Mouse (Mus musculus): ENCODE results near the gene Dmd. TPM values are rescaled to one million over a fixed set of nuclear protein-coding genes. Genes with fewer than 3 reads are reported as not detected.
A peak's percentile ranks its signal among the peaks of the same experiment; 100 is the strongest.

Gene Dmd
- total RNA-seq, 1 experiment, result 34.2 TPM

DNA sequence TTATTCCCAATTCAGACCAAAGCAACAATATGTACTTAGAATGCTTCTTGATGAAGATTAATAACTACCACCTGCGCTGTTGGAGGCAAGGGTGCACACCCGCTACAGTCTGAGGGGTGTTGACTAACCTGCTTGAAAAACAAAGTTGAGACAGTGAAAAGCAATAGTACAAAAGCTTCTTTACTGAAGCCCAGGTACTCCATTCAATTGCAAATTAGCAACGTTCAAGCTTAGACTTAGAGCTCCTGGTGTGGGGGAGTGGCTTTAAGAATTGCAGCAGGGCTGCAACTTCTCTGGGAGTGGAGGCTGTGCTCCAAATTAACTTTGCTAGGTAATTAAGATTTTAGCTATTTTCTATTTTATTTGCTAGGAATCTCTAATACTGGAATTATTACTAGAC, 1495.3 kb downstream of the Dmd start:
- TF ChIP-seq HCFC1 (IDR thresholded peaks at IDR 0.05; ENCODE audit: borderline replicate concordance, insufficient read depth, low read length) (no peak), ZNF384 (IDR thresholded peaks at IDR 0.05; ENCODE audit: low read depth, low read length) (no peak)
- Histone ChIP-seq H3K27ac (ENCODE audit: insufficient read depth, low read depth, low read length, poor library complexity, severe bottlenecking) (peak overlapping the region; percentile 91; the same call in 1 of the 2 replicates), H3K9ac (ENCODE audit: insufficient read depth, low read depth, low read length, poor library complexity, severe bottlenecking) (no peak overlapping the region), H3K9me3 (ENCODE audit: control insufficient read depth, insufficient read depth, low read depth, low read length) (no peaks in the 10 kb centered on the region), H3K4me3 (ENCODE audit: insufficient read depth in 1 of 2, low read depth in 1 of 2, low read length in 2 of 2, poor library complexity in 1 of 2, severe bottlenecking in 1 of 2) (peak overlapping the region in 1 of 2 experiments; percentile 86; a peak in 2 of 4 replicates), H3K4me1 (ENCODE audit: control insufficient read depth in 2 of 2, insufficient read depth in 2 of 2, low read length in 2 of 2, poor library complexity in 1 of 2) (no peaks in the 10 kb centered on the region; a peak in 1 of 4 replicates), H3K36me3 (ENCODE audit: control insufficient read depth, insufficient read depth, low read length, poor library complexity, severe bottlenecking) (no peaks in the 10 kb centered on the region)
- DNase-seq (ENCODE audit: low read depth, low spot score), result peak; percentile 27
- in situ Hi-C loops (cut with MboI; ENCODE audit: low sequenced_read_pairs in 2 of 2, unreplicated experiment in 2 of 2), result no loop called here

DNA sequence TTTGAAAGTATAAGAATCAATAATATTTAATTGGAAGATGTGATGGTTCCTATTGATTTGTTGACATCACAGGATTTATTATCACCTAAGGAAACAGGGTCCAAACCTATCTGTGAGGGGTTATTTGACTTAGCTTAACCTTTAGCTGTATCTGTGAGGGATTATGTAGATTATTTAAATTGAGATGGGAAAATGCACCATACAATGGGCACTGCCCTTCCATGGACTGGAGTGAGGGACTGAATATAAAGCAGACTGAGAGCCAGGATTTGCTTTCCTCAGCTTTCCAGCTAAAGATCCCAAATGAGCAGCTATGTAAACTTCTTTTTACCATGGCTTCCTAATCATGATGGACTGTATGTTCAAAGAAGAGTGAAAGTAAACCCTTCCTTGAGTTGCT, 1496.0 kb downstream of the Dmd start:
- H3K4me1 ChIP-seq (ENCODE audit: control insufficient read depth in 2 of 2, insufficient read depth in 2 of 2, low read length in 2 of 2, poor library complexity in 1 of 2), result no peaks in the 10 kb centered on the region; a peak in 1 of 4 replicates
- no peaks in the 10 kb centered on the region for H3K36me3 ChIP-seq (ENCODE audit: control insufficient read depth, insufficient read depth, low read length, poor library complexity, severe bottlenecking)
- H3K9ac ChIP-seq (ENCODE audit: insufficient read depth, low read depth, low read length, poor library complexity, severe bottlenecking), result no peak overlapping the region
- H3K4me3 ChIP-seq (ENCODE audit: insufficient read depth in 1 of 2, low read depth in 1 of 2, low read length in 2 of 2, poor library complexity in 1 of 2, severe bottlenecking in 1 of 2), result no peak overlapping the region
- in situ Hi-C loops (cut with MboI; ENCODE audit: low sequenced_read_pairs in 2 of 2, unreplicated experiment in 2 of 2), result no loop called here
- no peak overlapping the region; the same call in 1 of the 2 replicates for H3K27ac ChIP-seq (ENCODE audit: insufficient read depth, low read depth, low read length, poor library complexity, severe bottlenecking)
- no peak for TF ChIP-seq ZC3H11A (IDR thresholded peaks at IDR 0.05; ENCODE audit: borderline replicate concordance, low read depth, low read length)
- TF ChIP-seq ZNF384 (IDR thresholded peaks at IDR 0.05; ENCODE audit: low read depth, low read length), result no peak
- no peak for TF ChIP-seq MAFK (IDR thresholded peaks at IDR 0.05; ENCODE audit: insufficient read depth, low read depth, low read length)
- no peak for DNase-seq (ENCODE audit: low read depth, low spot score)
- H3K9me3 ChIP-seq (ENCODE audit: control insufficient read depth, insufficient read depth, low read depth, low read length), result no peaks in the 10 kb centered on the region

DNA sequence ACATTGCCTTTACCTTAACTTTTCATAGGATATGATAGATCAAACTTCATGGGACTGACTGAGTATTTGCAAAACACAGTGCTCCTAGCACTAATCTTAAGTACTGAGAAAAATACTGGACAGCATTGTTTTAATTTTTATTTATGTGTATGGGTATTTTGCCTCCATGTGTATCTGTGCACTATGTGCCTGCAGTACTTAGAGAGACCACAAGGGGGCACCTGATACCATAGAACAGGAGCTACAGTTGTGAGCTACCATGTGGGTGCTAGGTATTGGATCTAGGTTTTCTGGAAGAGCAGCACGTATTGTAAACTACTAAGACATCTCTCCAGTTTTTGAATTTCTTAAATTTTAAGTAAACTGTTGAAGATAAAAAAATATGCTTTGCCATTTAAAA, 1505.8 kb downstream of the Dmd start:
- Histone ChIP-seq H3K9ac (ENCODE audit: insufficient read depth, low read depth, low read length, poor library complexity, severe bottlenecking) (no peak overlapping the region), H3K9me3 (ENCODE audit: control insufficient read depth, insufficient read depth, low read depth, low read length) (no peaks in the 10 kb centered on the region), H3K27ac (ENCODE audit: insufficient read depth, low read depth, low read length, poor library complexity, severe bottlenecking) (no peak overlapping the region), H3K4me1 (ENCODE audit: control insufficient read depth in 2 of 2, insufficient read depth in 2 of 2, low read length in 2 of 2, poor library complexity in 1 of 2) (no peaks in the 10 kb centered on the region), H3K4me3 (ENCODE audit: insufficient read depth in 1 of 2, low read depth in 1 of 2, low read length in 2 of 2, poor library complexity in 1 of 2, severe bottlenecking in 1 of 2) (no peak overlapping the region), H3K36me3 (ENCODE audit: control insufficient read depth, insufficient read depth, low read length, poor library complexity, severe bottlenecking) (no peaks in the 10 kb centered on the region)
- peak; percentile 25 for DNase-seq (ENCODE audit: low read depth, low spot score)
- TF ChIP-seq ZC3H11A (IDR thresholded peaks at IDR 0.05; ENCODE audit: borderline replicate concordance, low read depth, low read length) (0 out of 2 replicates have a peak, but pooled peaks have one; percentile 21), CHD2 (IDR thresholded peaks at IDR 0.05; ENCODE audit: low read depth, low read length) (no peak)
- in situ Hi-C loops (cut with MboI; ENCODE audit: low sequenced_read_pairs in 2 of 2, unreplicated experiment in 2 of 2), result no loop called here

DNA sequence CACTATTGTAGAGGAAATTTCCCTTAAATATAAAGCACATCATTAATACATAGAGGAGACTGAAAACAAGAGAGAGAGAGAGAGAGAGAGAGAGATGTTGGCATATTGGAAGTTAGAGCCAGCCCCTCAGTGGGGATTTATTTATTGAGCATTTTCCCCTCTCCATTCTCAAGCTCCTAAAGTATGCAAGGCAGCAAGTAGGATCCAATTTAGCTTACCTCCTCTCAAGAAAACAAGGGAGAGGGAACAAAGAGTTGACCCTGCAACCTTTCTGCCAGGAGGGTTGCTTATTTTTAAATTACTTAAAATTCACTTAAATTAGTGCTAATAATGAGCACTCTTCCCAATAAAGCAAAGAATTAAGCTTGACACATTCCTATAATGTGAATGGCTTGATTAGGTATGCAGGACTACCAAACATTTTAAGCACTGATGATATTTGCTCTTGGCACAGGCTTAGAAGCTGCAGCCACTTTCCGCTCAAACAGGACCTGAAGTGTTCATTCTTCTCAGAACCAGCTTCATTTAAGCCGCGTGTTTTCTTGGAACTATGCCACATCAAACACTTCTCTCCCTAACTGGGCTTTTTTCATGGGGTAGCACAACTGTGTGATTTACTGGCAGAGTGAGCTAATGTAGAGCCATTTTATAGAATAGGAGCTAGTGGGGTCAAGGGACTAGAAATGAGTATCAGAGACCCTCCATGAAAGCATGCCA, 1566.1 kb downstream of the Dmd start:
- TF ChIP-seq ZC3H11A (IDR thresholded peaks at IDR 0.05; ENCODE audit: borderline replicate concordance, low read depth, low read length), result no peak
- TF ChIP-seq HCFC1 (IDR thresholded peaks at IDR 0.05; ENCODE audit: borderline replicate concordance, insufficient read depth, low read length), result no peak
- TF ChIP-seq MAFK (IDR thresholded peaks at IDR 0.05; ENCODE audit: insufficient read depth, low read depth, low read length), result no peak
- TF ChIP-seq ZNF384 (IDR thresholded peaks at IDR 0.05; ENCODE audit: low read depth, low read length), result no peak
- no peak for TF ChIP-seq CHD2 (IDR thresholded peaks at IDR 0.05; ENCODE audit: low read depth, low read length)
- Histone ChIP-seq H3K36me3 (ENCODE audit: control insufficient read depth, insufficient read depth, low read length, poor library complexity, severe bottlenecking) (no peaks in the 10 kb centered on the region), H3K4me1 (ENCODE audit: control insufficient read depth in 2 of 2, insufficient read depth in 2 of 2, low read length in 2 of 2, poor library complexity in 1 of 2) (no peaks in the 10 kb centered on the region), H3K9ac (ENCODE audit: insufficient read depth, low read depth, low read length, poor library complexity, severe bottlenecking) (no peak overlapping the region), H3K9me3 (ENCODE audit: control insufficient read depth, insufficient read depth, low read depth, low read length) (no peaks in the 10 kb centered on the region), H3K4me3 (ENCODE audit: insufficient read depth in 1 of 2, low read depth in 1 of 2, low read length in 2 of 2, poor library complexity in 1 of 2, severe bottlenecking in 1 of 2) (no peak overlapping the region), H3K27ac (ENCODE audit: insufficient read depth, low read depth, low read length, poor library complexity, severe bottlenecking) (no peak overlapping the region)
- in situ Hi-C loops (cut with MboI; ENCODE audit: low sequenced_read_pairs in 2 of 2, unreplicated experiment in 2 of 2), result no loop called here
- DNase-seq (ENCODE audit: low read depth, low spot score), result no peak

DNA sequence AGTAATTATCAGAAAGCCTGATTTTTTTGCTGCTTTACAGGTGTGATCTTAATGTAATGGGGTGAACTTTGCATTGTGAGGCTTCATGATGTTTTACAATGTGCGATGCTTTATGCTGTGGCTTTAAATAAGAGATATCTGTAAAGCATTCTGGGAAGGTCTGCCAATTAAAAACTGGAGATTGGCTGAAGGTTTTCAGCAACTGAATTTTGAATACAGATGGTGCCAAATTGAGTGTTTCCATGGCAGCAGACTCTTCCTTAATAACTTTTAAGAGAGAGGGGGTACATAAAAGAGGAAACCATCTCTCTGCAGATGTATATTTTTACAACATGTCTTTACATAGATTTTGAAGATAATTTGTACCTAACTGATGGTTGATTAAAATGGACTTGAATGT, 1603.3 kb downstream of the Dmd start:
- H3K27ac ChIP-seq (ENCODE audit: insufficient read depth, low read depth, low read length, poor library complexity, severe bottlenecking), result no peak overlapping the region
- no peak overlapping the region for H3K9ac ChIP-seq (ENCODE audit: insufficient read depth, low read depth, low read length, poor library complexity, severe bottlenecking)
- H3K4me1 ChIP-seq (ENCODE audit: control insufficient read depth in 2 of 2, insufficient read depth in 2 of 2, low read length in 2 of 2, poor library complexity in 1 of 2), result no peaks in the 10 kb centered on the region
- no peak for DNase-seq (ENCODE audit: low read depth, low spot score)
- H3K9me3 ChIP-seq (ENCODE audit: control insufficient read depth, insufficient read depth, low read depth, low read length), result no peaks in the 10 kb centered on the region
- H3K36me3 ChIP-seq (ENCODE audit: control insufficient read depth, insufficient read depth, low read length, poor library complexity, severe bottlenecking), result no peaks in the 10 kb centered on the region
- no peak overlapping the region for H3K4me3 ChIP-seq (ENCODE audit: insufficient read depth in 1 of 2, low read depth in 1 of 2, low read length in 2 of 2, poor library complexity in 1 of 2, severe bottlenecking in 1 of 2)
- in situ Hi-C loops (cut with MboI; ENCODE audit: low sequenced_read_pairs in 2 of 2, unreplicated experiment in 2 of 2), result no loop called here
- TF ChIP-seq HCFC1 (IDR thresholded peaks at IDR 0.05; ENCODE audit: borderline replicate concordance, insufficient read depth, low read length) (no peak), ZC3H11A (IDR thresholded peaks at IDR 0.05; ENCODE audit: borderline replicate concordance, low read depth, low read length) (no peak), CHD2 (IDR thresholded peaks at IDR 0.05; ENCODE audit: low read depth, low read length) (no peak), MAFK (IDR thresholded peaks at IDR 0.05; ENCODE audit: insufficient read depth, low read depth, low read length) (no peak), ZNF384 (IDR thresholded peaks at IDR 0.05; ENCODE audit: low read depth, low read length) (no peak)
